Mouse (Mus musculus) left cerebral cortex, postnatal 10 days (tissue): ENCODE measurements around the gene Nolc1. TPM values are rescaled to one million over a fixed set of nuclear protein-coding genes. Genes with fewer than 3 reads are reported as not detected.

Experiments
- DNase-seq, 2 experiments: peaks; one replicate each; pipeline ENCODE4 v3.0.0; 2021 to 2022; ENCODE audit warnings: low spot score in 2 of 2, mixed read lengths in 1 of 2; ENCODE audit errors: extremely low spot score in 1 of 2
- intact Hi-C: fragments of 180-260 bp; cut with DNase I; formaldehyde crosslinking; loops from one replicate; pipeline ENCODE4 v1.15.1; 2025
- total RNA-seq, 2 experiments: library from RNA; stranded (reverse); gene quantifications; 2 replicates each; pipeline ENCODE4 v1.2.3; 2021

Nolc1 gene
- 10 to 100 TPM; 34.6 to 37.3 TPM for total RNA-seq

- DNase-seq = peak; percentile 99
- intact Hi-C loops = no loop called here
Observed at GRCm38 (mm10) chr19:46075616-46076607, at the start of gene Nolc1. TSS of gene Nolc1 (plus strand) at chr19:46075863.

GRCm38 (mm10) chr19:46026567-46026966 lies 49.1 kb upstream of the Nolc1 start:
- intact Hi-C loops = no loop called here
- DNase-seq = no peak

- DNase-seq = no peak
- intact Hi-C loops = no loop called here
Observed at GRCm38 (mm10) chr19:46028747-46029320, 46.8 kb upstream of the Nolc1 start.

GRCm38 (mm10) chr19:46029652-46030051 lies 46.0 kb upstream of the Nolc1 start:
- DNase-seq = no peak
- intact Hi-C loops = no loop called here

DNA sequence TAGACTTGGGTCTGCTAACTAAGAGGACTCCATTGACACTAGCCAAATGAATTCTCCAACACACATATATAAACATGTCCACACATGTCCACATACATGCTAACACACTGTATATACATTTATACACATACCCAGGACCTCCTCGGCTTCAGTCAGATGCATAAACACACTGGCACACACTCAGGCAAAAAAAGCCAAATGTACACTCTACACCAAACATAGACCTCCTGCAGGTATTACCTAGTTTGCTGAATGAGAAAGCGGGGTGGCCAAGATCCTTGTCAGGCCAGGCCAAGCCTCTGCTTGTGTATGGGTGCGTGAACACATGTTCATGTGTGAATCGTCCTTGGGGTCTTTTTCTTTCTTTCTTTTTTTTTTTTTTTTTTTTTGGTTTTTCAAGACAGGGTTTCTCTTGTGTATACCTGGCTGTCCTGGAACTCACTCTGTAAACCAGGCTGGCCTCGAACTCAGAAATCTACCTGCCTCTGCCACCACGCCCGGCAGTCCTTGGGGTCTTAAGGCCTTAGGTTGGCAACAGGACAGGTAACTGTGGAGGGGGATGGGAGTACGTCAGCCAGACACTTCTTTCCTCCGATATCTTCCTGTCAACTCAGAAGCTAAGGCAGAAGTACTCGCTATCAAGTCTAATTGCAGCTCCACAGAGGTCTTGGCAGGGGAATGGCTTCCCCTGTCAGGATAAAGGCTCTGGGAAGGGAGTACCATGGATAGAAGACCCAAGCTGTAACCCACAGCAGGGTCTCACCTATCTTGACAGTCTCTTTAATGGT lies 45.3 kb upstream of the Nolc1 start:
- no peak for DNase-seq
- intact Hi-C loops = no loop called here

GRCm38 (mm10) chr19:46031689-46032432 lies 43.8 kb upstream of the Nolc1 start:
- DNase-seq = peak in 1 of 2 experiments; percentile 48
- intact Hi-C loops = no loop called here

DNA sequence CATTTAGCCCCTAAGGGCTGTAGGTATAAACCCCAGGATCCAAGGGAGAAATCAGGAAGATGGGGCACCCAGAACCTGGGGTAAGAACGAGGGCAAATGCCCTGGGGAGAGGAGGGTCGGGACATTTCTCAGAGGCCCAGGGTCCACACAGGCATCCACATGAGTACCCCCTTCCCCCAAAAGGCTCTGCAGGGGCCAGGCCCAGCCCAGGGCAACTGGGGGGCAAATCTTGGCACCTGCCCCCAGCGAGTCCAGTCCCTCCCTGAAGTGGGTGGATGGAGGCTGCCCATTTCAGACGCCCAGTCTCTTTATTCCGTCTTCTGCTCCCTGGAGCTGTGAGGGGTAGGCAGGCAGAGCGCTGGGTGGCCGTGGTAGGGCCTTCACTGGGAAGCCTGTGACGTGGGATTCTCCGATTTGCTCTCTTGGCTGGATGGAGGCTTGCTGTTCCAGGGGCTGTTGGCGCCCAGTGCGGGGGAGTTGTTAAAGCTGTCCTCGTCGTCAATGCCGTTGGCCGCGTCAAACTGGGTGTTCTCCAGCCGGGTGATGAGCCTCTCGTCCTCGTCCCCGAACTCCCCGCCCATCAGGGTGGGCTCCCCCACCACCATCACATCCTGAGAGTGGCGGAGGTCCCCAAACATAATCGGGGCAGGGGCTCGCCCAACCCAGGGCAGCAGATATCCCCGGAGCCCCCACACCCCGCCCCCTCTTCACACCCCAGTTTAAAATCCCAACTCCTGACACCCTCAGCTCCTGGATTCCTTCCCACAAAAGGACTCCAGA lies 42.7 kb upstream of the Nolc1 start:
- intact Hi-C loops = no loop called here
- DNase-seq = peak in 1 of 2 experiments; percentile 43

- intact Hi-C loops = no loop called here
- DNase-seq = no peak
Observed at GRCm38 (mm10) chr19:46033911-46034310, 41.8 kb upstream of the Nolc1 start.

DNA sequence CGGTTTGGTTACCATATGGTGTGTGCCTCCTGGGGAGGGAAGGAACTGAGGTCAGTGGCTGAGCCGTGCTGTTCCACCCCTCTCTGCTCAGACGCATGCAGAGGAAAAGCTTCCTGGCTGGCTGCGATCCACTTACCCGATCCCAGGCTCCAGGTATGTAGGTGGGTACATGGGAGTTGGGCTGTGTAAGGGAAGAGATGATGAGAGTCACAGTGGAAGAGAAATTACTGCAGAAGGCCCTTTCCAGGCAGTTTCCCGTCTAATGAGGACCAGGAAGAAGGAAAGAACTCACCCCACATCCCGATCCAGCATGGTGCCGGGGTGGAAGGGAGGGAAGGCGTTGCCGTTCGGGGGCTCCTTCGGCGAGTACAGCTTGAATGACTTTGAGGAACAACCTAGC lies 39.7 kb upstream of the Nolc1 start:
- no peak for DNase-seq
- intact Hi-C loops = no loop called here

- intact Hi-C loops = no loop called here
Observed at GRCm38 (mm10) chr19:46036477-46037242, 39.0 kb upstream of the Nolc1 start.

GRCm38 (mm10) chr19:46037243-46037924 lies 38.3 kb upstream of the Nolc1 start:
- peak in 1 of 2 experiments; percentile 36 for DNase-seq
- intact Hi-C loops = no loop called here

More at GRCm38 (mm10) chr19:46036477-46037242, 39.0 kb upstream of the Nolc1 start:
- no peak for DNase-seq

DNA sequence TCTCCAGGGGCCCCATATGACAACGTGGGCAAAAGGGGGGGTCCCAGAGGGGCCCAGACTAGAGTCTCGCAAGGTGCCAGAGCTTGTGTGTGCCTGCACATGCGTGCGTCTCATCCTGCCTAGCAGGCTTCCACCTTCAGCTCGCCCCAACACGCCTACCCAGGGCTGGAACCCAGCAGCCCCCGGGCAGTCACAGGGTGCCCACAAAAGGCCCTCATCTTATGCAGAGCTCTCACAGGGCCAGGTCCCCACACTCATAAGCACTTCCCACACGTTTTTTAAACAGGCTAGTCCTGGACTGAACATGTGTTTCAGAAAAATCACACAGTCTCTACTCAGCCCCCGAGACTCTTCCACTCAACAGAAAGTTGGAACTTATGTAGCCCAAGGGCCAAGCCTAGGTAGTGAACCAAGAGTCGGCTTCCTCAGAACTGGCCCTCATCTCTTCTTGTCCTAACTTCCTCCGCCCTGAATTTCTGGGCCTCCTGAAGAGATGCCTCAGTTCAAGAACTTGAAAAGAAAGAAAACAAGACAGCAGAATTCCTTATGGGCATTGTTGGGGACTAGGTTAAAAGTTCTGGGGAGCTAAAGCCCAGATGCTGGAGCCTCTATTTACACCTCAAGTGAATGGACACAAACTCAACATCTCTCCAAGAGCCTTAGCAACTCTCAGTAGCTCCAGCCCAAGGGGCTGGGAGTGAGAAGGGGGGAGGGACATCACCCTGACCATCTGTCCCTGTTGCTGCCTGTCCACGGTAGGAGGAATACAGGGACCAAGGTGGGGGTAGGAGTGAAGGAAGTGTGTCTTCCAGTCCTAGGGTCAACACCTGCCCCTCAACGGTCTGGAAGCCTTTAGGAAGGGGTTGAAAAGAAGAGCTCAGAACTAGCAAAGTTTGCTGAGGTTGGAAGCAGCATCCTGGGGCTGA lies 37.5 kb upstream of the Nolc1 start:
- peak in 1 of 2 experiments; percentile 37 for DNase-seq
- intact Hi-C loops = no loop called here

DNA sequence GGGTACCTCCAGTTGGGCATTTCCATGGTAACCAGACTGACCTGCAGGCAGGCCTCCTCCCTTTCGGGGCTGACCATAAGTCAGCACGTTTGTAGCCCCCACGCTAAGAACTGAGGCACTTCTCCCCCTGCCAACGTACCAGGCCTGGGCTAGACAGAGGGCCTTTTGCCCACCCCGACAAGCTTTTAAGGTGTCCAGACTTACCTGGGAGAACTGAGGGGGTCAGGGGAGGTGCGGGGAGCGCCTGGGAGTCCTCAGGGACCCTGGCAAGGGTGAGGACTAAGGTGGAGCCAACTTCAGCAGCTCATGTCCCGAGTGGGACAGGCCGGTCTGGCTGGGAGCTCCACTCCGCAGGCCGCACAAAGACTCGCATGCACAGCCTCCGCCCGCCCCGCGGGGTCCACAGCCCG lies 36.8 kb upstream of the Nolc1 start:
- DNase-seq = peak in 1 of 2 experiments; percentile 41
- intact Hi-C loops = no loop called here

GRCm38 (mm10) chr19:46039478-46039877 lies 36.2 kb upstream of the Nolc1 start:
- intact Hi-C loops = no loop called here
- DNase-seq = peak; percentile 64 to 94

DNA sequence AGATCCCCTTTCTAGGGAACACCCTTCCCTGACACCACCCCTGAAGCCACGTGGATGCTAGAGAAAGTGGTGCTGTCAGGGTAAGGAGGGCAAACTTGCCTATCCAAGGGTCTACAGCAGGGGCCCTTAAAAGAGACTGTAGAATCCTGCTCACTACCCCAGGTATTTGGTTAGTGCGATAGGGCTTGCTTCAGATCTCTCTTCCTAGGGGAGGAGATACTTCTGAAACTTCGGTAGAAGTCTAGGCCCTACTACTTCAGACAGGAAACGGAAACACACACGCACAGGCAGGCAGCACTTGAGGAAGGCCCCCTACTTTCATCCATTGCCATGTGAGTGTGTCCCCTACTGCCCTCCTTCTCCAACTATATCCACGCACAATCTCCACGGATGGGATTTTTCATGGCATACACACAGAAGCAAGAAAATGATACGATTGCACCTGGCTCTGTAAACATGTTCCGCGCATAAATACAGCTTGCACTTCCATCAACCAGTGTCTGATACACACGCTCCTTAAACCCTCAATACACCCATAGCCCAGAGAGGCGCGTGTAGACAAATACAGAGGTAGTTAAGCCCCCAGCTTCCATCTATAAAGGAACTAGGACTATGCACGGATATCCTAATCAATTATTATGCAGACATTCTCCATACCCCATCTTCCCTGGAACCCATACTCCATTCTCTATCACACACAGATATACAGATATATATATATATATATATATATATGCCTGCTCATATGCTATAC lies 35.3 kb upstream of the Nolc1 start:
- DNase-seq = no peak
- intact Hi-C loops = no loop called here
